Mouse (Mus musculus): ENCODE data around the gene Ehd2. TPM values are rescaled to one million over a fixed set of nuclear protein-coding genes. Genes with fewer than 3 reads are reported as not detected.

Ehd2 gene
- polyA plus RNA-seq, 1 experiment, result 136 TPM

DNA sequence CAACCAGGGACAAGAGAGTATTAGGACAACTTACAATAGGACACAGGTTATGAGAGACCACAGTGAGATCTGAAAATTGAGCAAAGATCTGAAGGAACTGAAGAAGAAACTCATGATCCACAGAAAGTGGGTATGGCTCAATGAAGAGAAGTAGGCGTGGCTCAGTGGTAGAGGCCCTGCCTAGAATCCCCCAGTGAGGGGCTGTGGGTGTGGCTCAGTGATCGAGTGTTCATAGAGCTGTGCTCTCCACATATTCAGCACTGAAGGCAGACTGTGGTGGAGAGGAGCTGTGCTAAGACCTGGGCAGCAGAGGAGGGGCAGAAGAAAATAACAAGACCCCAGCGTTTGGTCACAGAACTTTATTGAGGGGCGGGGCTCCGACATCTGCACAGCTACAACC is 29.9 kb downstream of the Ehd2 start:
- H3K4me3 ChIP-seq (ENCODE audit: insufficient read depth, low read length), result no peak overlapping the region
- no peak for TF ChIP-seq CTCF (IDR thresholded peaks at IDR 0.05; ENCODE audit: borderline replicate concordance, insufficient read depth, low read length)
- TF ChIP-seq POLR2A (IDR thresholded peaks at IDR 0.05; ENCODE audit: low read depth, low read length), result no peak
- H3K27ac ChIP-seq (ENCODE audit: insufficient read depth, low read length), result no peak overlapping the region
- no peaks in the 10 kb centered on the region for H3K4me1 ChIP-seq (ENCODE audit: control insufficient read depth, insufficient read depth, low read length)

DNA sequence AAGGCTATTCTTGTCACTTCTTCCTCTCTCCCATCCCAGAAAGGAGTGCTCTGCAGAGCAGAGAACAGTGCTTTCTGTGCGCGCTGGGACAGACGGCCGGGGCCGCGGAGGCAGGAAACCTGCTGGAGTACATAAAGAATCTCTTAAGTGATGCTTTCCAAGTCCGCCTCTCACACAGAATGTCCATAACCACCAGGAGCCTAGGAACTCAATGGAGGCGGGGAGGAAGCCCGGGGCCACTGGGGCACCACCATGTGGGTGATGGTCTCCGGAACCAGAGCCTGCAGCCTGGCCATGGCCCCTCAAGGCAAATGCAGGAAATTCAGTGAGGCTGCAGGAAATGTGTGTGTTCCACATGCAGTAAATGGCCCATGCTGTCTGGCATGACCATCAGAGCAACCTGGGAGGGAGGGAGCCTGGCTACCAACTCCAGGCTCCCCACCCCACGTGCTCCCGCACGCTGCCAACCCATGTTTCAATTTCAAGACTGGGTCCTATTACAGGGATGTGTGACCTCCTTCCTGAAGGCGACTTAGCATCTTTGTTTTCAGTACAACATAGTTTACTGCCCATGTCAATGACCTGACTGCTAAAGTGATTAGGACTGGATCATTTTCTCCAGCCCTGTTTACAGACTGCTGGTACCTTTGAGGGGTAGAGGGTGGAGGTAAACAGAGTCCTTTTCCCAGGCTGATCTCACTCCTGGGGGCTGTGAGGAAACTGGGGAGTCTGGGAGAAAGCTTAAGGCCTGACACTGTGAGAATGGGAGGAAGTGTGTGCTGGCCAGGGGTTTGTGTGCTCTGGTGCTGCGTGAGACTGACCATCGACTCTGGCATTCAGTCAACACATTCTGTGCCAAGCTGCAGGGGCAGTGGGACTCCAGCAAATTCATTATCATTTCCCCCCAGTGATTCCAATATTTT is 33.7 kb downstream of the Ehd2 start:
- Histone ChIP-seq H3K4me1 (ENCODE audit: control insufficient read depth, insufficient read depth, low read length) (no peaks in the 10 kb centered on the region), H3K27ac (ENCODE audit: insufficient read depth, low read length) (no peak overlapping the region), H3K4me3 (ENCODE audit: insufficient read depth, low read length) (no peak overlapping the region)
- TF ChIP-seq POLR2A (IDR thresholded peaks at IDR 0.05; ENCODE audit: low read depth, low read length) (no peak), CTCF (IDR thresholded peaks at IDR 0.05; ENCODE audit: borderline replicate concordance, insufficient read depth, low read length) (no peak)

DNA sequence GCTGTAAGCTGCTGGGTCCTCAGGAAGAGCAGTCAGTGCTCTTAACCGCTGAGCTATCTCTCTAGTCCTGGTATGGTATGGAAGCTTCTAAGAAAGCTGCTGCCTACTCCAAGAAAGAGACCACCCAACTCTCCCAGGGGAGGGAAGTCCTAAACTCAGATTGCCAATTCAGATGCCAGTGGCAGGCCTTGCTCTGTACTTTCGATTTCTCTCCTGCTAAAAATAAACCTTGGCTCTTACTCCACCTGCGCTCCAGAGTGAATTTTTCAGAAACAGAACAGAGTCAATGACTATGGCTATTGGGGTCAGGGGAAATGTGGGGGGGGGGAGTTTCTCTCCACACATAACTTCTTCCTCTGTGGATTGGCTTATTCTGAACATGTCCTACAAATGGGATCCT is 35.7 kb downstream of the Ehd2 start:
- Histone ChIP-seq H3K4me3 (ENCODE audit: insufficient read depth, low read length) (no peak overlapping the region), H3K4me1 (ENCODE audit: control insufficient read depth, insufficient read depth, low read length) (no peaks in the 10 kb centered on the region), H3K27ac (ENCODE audit: insufficient read depth, low read length) (no peak overlapping the region)
- no peak for TF ChIP-seq CTCF (IDR thresholded peaks at IDR 0.05; ENCODE audit: borderline replicate concordance, insufficient read depth, low read length)
- no peak for TF ChIP-seq POLR2A (IDR thresholded peaks at IDR 0.05; ENCODE audit: low read depth, low read length)

- H3K27ac ChIP-seq (ENCODE audit: insufficient read depth, low read length), result no peak overlapping the region
- H3K4me1 ChIP-seq (ENCODE audit: control insufficient read depth, insufficient read depth, low read length), result no peaks in the 10 kb centered on the region
- no peak overlapping the region for H3K4me3 ChIP-seq (ENCODE audit: insufficient read depth, low read length)
- no peak for TF ChIP-seq CTCF (IDR thresholded peaks at IDR 0.05; ENCODE audit: borderline replicate concordance, insufficient read depth, low read length)
- no peak for TF ChIP-seq POLR2A (IDR thresholded peaks at IDR 0.05; ENCODE audit: low read depth, low read length)
Measured at GRCm38 (mm10) chr7:15930543-15930942, 36.8 kb downstream of the Ehd2 start.

GRCm38 (mm10) chr7:15929910-15930309 is 37.5 kb downstream of the Ehd2 start:
- Histone ChIP-seq H3K4me1 (ENCODE audit: control insufficient read depth, insufficient read depth, low read length) (no peaks in the 10 kb centered on the region), H3K4me3 (ENCODE audit: insufficient read depth, low read length) (no peak overlapping the region), H3K27ac (ENCODE audit: insufficient read depth, low read length) (no peak overlapping the region)
- TF ChIP-seq POLR2A (IDR thresholded peaks at IDR 0.05; ENCODE audit: low read depth, low read length) (no peak), CTCF (IDR thresholded peaks at IDR 0.05; ENCODE audit: borderline replicate concordance, insufficient read depth, low read length) (peak; percentile 88)

GRCm38 (mm10) chr7:15922220-15922773 is 45.1 kb downstream of the Ehd2 start, which contains the start of gene Selenow:
Gene Selenow, minus strand, starts transcription at chr7:15922402.
- Histone ChIP-seq H3K4me3 (ENCODE audit: insufficient read depth, low read length) (peak within 1 kb of the TSS; percentile 73), H3K27ac (ENCODE audit: insufficient read depth, low read length) (peak within 1 kb of the TSS; percentile 45), H3K4me1 (ENCODE audit: control insufficient read depth, insufficient read depth, low read length) (peaks cover 3% of the 10 kb centered on the region)
- peak; percentile 99 for TF ChIP-seq POLR2A (IDR thresholded peaks at IDR 0.05; ENCODE audit: low read depth, low read length)
- no peak for TF ChIP-seq CTCF (IDR thresholded peaks at IDR 0.05; ENCODE audit: borderline replicate concordance, insufficient read depth, low read length)

DNA sequence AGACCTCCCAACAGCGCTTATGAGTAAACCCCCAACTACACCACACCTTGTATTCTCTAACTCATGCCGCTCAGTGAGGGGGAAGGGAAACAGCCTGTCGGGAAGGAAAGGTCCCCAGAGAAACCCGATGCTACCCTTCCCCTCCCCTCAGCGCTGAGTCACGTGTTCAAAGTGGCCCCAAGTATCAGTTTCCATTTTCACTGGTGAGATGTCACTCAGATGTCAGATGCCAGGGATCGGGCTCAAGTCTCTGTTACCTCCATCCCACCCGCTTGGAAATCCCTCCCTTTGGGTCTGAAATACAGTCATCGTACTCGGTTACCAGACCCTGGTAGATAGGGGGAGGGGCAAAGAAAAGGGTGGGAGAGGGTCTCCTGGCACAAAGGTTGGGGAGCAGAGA is 45.6 kb downstream of the Ehd2 start:
- H3K4me3 ChIP-seq (ENCODE audit: insufficient read depth, low read length), result peak overlapping the region; percentile 73
- H3K4me1 ChIP-seq (ENCODE audit: control insufficient read depth, insufficient read depth, low read length), result peaks cover 3% of the 10 kb centered on the region
- peak overlapping the region; percentile 45 for H3K27ac ChIP-seq (ENCODE audit: insufficient read depth, low read length)
- no peak for TF ChIP-seq POLR2A (IDR thresholded peaks at IDR 0.05; ENCODE audit: low read depth, low read length)

DNA sequence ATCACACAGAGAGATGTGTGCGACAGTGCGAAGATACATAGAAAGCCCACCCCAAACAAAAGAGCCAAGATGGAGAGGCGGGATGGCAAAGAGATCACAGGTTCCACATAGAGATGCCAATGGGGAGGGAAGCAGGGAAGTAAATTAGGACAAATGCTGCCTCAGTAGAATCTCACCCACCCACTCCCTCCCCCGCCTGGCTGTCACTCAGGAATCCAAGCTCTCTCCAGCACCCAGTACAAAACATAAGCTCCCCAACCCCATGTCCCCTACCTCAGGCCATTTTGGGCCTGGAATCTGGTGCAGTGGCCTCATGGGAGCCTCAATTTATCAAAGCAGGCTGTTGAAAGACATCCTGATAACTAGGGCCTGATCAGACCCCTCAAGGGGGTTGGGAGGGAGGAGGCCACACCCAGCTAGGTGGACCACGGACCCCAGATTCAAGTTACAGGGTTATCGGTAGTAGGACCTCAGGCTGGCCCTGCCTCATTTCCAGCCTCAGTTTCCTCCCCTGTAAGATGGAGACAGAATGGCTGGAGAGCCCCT is 46.6 kb downstream of the Ehd2 start:
- TF ChIP-seq CTCF (IDR thresholded peaks at IDR 0.05; ENCODE audit: borderline replicate concordance, insufficient read depth, low read length) (no peak), POLR2A (IDR thresholded peaks at IDR 0.05; ENCODE audit: low read depth, low read length) (no peak)
- Histone ChIP-seq H3K27ac (ENCODE audit: insufficient read depth, low read length) (no peak overlapping the region), H3K4me3 (ENCODE audit: insufficient read depth, low read length) (peak overlapping the region; percentile 73), H3K4me1 (ENCODE audit: control insufficient read depth, insufficient read depth, low read length) (peaks cover 3% of the 10 kb centered on the region)

DNA sequence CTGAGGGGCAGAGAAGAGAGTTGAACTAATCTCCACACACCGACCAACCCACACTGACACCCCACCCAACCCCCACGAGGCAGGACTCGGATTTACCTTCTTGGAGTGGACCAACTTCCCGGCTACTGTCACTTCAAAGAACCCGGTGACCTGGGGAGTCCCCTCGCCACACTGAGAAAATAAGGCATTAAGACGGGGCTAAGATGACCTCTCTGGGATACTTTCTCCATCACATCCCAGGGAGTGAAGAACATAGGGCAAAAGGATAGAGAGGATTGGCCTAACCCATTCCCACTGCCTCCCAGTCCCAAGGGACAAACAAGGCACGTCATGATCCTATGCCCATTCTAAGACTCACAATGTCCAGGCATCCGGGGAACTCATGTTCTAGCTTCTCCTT is 47.4 kb downstream of the Ehd2 start:
- Histone ChIP-seq H3K4me1 (ENCODE audit: control insufficient read depth, insufficient read depth, low read length) (peaks cover 3% of the 10 kb centered on the region), H3K4me3 (ENCODE audit: insufficient read depth, low read length) (peak overlapping the region; percentile 73; the same call in 1 of the 2 replicates), H3K27ac (ENCODE audit: insufficient read depth, low read length) (no peak overlapping the region)
- TF ChIP-seq CTCF (IDR thresholded peaks at IDR 0.05; ENCODE audit: borderline replicate concordance, insufficient read depth, low read length) (no peak), POLR2A (IDR thresholded peaks at IDR 0.05; ENCODE audit: low read depth, low read length) (no peak)

DNA sequence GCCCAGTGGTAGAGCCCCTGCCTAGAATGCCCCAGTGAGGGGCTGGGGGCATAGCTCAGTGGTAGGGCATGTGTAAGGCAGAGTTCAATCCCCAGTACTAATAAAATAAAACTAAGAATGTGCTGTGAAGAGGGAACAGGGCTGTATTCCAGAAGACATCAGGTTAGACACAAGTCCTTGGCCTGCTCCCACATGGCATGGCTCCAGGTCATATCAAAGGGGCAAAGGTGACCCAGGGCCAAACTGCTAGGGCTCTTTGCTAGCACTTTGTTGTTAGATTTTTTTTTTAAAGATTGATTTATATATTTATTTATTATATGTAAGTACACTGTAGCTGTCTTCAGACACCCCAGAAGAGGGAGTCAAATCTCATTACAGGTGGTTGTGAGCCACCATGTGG is 49.0 kb downstream of the Ehd2 start:
- Histone ChIP-seq H3K4me1 (ENCODE audit: control insufficient read depth, insufficient read depth, low read length) (peaks cover 3% of the 10 kb centered on the region), H3K4me3 (ENCODE audit: insufficient read depth, low read length) (no peak overlapping the region), H3K27ac (ENCODE audit: insufficient read depth, low read length) (no peak overlapping the region)
- no peak for TF ChIP-seq CTCF (IDR thresholded peaks at IDR 0.05; ENCODE audit: borderline replicate concordance, insufficient read depth, low read length)
- no peak for TF ChIP-seq POLR2A (IDR thresholded peaks at IDR 0.05; ENCODE audit: low read depth, low read length)
